Mouse (Mus musculus) naive thymus-derived CD4-positive, alpha-beta T cell, adult 5 months (primary cell): Measurements from ENCODE around the gene Cnksr3. TPM values are rescaled to one million over a fixed set of nuclear protein-coding genes. Genes with fewer than 3 reads are reported as not detected.

Source experiments
- polyA plus RNA-seq: library from polyadenylated mRNA; unstranded; fragments of 100-300 nt; shearing (Covaris generic); gene quantifications from one replicate; pipeline ENCODE4 v1.2.1, GENCODE M21; 2017

Cnksr3 gene
- polyA plus RNA-seq = 13.2 TPM

DNA sequence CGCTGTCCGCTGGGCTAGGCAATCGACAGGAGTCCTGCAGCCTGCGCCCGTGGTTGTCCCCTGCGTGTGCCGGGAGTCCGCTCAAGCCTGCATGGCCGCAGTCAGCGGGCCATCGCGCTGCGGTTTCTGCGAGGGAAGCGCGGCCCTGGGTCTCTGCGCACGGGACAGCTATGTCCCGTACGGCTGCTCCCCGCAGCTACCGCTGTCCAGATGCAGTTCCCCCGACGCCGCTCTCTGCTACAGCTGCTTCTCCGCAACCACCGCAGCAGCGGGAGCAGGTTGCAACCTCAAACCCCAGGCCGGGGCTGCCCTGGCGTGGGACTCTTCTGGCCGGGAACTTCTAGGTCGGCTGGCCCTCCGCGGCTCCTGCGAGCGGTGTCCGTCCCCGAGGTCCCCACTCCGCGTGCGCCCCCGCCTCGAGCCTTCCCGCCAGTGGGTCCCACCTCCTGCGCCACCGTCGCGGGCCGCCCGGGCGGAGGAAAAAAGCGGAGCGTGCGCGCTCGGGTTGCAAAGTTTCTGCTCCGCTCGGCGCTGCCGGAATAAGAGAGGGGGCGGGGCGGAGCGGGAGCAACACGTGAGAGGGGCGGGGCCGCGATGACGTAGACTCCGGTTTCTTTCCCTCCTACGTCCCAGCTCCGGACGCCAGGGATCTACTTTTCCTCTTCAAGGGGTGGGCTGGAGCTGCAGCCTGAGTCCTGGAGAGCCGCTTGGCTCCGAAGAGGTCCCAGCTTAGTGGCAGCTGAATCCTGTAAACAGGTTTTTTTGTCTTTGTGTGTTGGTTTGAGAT is at the start of gene Cnksr3:
Cnksr3 (minus strand) TSS at position 542 of the 787 bp plus-strand sequence.

Other genes with a start within 250 kb of the Cnksr3 start
- 84.9 TPM for gene Ipcef1, start 159.8 kb downstream of the Cnksr3 start, polyA plus RNA-seq